Mouse (Mus musculus) gonadal fat pad, adult 2 months (tissue): ENCODE data around the gene Tmem50a. TPM values are rescaled to one million over a fixed set of nuclear protein-coding genes. Genes with fewer than 3 reads are reported as not detected.
A peak's percentile ranks its signal among the peaks of the same experiment; 100 is the strongest.

ENCODE experiments used
- DNase-seq: peaks from one replicate; pipeline ENCODE4 v3.0.0-alpha.2; 2012; ENCODE audit warnings: low read depth
- polyA plus RNA-seq: library from polyadenylated mRNA; depleted of rRNA; stranded (reverse); fragments of >200 nt; gene quantifications from 2 replicates; pipeline ENCODE4 v1.2.3, GENCODE M21; 2012

Gene Tmem50a
- polyA plus RNA-seq, 1 experiment = 139 TPM

- DNase-seq = no peak
Observed at GRCm38 (mm10) chr4:134879410-134879981, 35.3 kb downstream of the Tmem50a start.

GRCm38 (mm10) chr4:134876171-134876570, 38.7 kb downstream of the Tmem50a start:
- no peak for DNase-seq

GRCm38 (mm10) chr4:134871950-134872349, 42.9 kb downstream of the Tmem50a start:
- no peak for DNase-seq

GRCm38 (mm10) chr4:134871477-134871876, 43.3 kb downstream of the Tmem50a start:
- no peak for DNase-seq

GRCm38 (mm10) chr4:134869815-134870375, 44.9 kb downstream of the Tmem50a start:
- no peak for DNase-seq

- DNase-seq = no peak
Observed at GRCm38 (mm10) chr4:134869068-134869730, 45.6 kb downstream of the Tmem50a start.

GRCm38 (mm10) chr4:134868490-134868889, 46.3 kb downstream of the Tmem50a start:
- DNase-seq = no peak

- DNase-seq = no peak
Observed at GRCm38 (mm10) chr4:134868065-134868464, 46.8 kb downstream of the Tmem50a start.

GRCm38 (mm10) chr4:134867661-134868060, 47.2 kb downstream of the Tmem50a start:
- no peak for DNase-seq

- no peak for DNase-seq
Observed at GRCm38 (mm10) chr4:134867213-134867612, 47.6 kb downstream of the Tmem50a start.

- no peak for DNase-seq
Observed at GRCm38 (mm10) chr4:134865789-134866188, 49.0 kb downstream of the Tmem50a start.

GRCm38 (mm10) chr4:134865340-134865739, 49.5 kb downstream of the Tmem50a start:
- DNase-seq = no peak

GRCm38 (mm10) chr4:134863937-134864729, 50.7 kb downstream of the Tmem50a start, which contains the start of gene Rhd:
Rhd (plus strand) TSS chr4:134864536.
- no peak for DNase-seq

GRCm38 (mm10) chr4:134862996-134863395, 51.8 kb downstream of the Tmem50a start:
- no peak for DNase-seq

- DNase-seq = no peak
Observed at GRCm38 (mm10) chr4:134861884-134862283, 52.9 kb downstream of the Tmem50a start.

- DNase-seq = no peak
Observed at GRCm38 (mm10) chr4:134858494-134858893, 56.3 kb downstream of the Tmem50a start.

GRCm38 (mm10) chr4:134856501-134856900, 58.3 kb downstream of the Tmem50a start:
- DNase-seq = no peak

- DNase-seq = no peak
Observed at GRCm38 (mm10) chr4:134856056-134856455, 58.8 kb downstream of the Tmem50a start.

GRCm38 (mm10) chr4:134855371-134855770, 59.5 kb downstream of the Tmem50a start:
- DNase-seq = peak; percentile 68

GRCm38 (mm10) chr4:134853637-134854485, 61.0 kb downstream of the Tmem50a start:
- no peak for DNase-seq

- peak; percentile 91 for DNase-seq
Observed at GRCm38 (mm10) chr4:134853259-134853636, 61.6 kb downstream of the Tmem50a start, which contains the start of gene Maco1. Maco1 (minus strand) TSS chr4:134853345.
